Mouse (Mus musculus): ENCODE data around the gene Dicer1. TPM values are rescaled to one million over a fixed set of nuclear protein-coding genes. Genes with fewer than 3 reads are reported as not detected.

Dicer1 gene
- 10 to 100 TPM; 38.9 to 47.5 TPM for total RNA-seq (2021)

- DNase-seq (ENCODE audit: extremely low spot score in 1 of 2, low spot score in 1 of 2) = peak; percentile 99
These were observed at the start of gene Dicer1 for GRCm38 (mm10) chr12:104751814-104752765. TSS of gene Dicer1 (minus strand) at chr12:104751952.

- no peak for DNase-seq (ENCODE audit: extremely low spot score in 1 of 2, low spot score in 1 of 2)
These were observed 47.6 kb upstream of the Dicer1 start for GRCm38 (mm10) chr12:104799365-104799764.

- no peak for DNase-seq (ENCODE audit: extremely low spot score in 1 of 2, low spot score in 1 of 2)
These were observed 46.2 kb upstream of the Dicer1 start for GRCm38 (mm10) chr12:104797905-104798304.

- no peak for DNase-seq (ENCODE audit: extremely low spot score in 1 of 2, low spot score in 1 of 2)
These were observed 45.1 kb upstream of the Dicer1 start for GRCm38 (mm10) chr12:104796635-104797378.

- no peak for DNase-seq (ENCODE audit: extremely low spot score in 1 of 2, low spot score in 1 of 2)
These were observed 43.2 kb upstream of the Dicer1 start for GRCm38 (mm10) chr12:104794957-104795356.

- no peak for DNase-seq (ENCODE audit: extremely low spot score in 1 of 2, low spot score in 1 of 2)
These were observed 41.7 kb upstream of the Dicer1 start for GRCm38 (mm10) chr12:104793486-104793885.

- no peak for DNase-seq (ENCODE audit: extremely low spot score in 1 of 2, low spot score in 1 of 2)
These were observed 25.9 kb upstream of the Dicer1 start for GRCm38 (mm10) chr12:104777603-104778002.

- DNase-seq (ENCODE audit: extremely low spot score in 1 of 2, low spot score in 1 of 2) = no peak
These were observed 20.2 kb upstream of the Dicer1 start for GRCm38 (mm10) chr12:104771941-104772340.

GRCm38 (mm10) chr12:104769201-104769785 lies 17.5 kb upstream of the Dicer1 start:
- DNase-seq (ENCODE audit: extremely low spot score in 1 of 2, low spot score in 1 of 2) = no peak

- DNase-seq (ENCODE audit: extremely low spot score in 1 of 2, low spot score in 1 of 2) = no peak
These were observed 15.4 kb upstream of the Dicer1 start for GRCm38 (mm10) chr12:104767183-104767582.

- DNase-seq (ENCODE audit: extremely low spot score in 1 of 2, low spot score in 1 of 2) = no peak
These were observed 14.0 kb upstream of the Dicer1 start for GRCm38 (mm10) chr12:104765761-104766160.

GRCm38 (mm10) chr12:104765116-104765515 lies 13.4 kb upstream of the Dicer1 start:
- DNase-seq (ENCODE audit: extremely low spot score in 1 of 2, low spot score in 1 of 2) = no peak

GRCm38 (mm10) chr12:104763918-104764317 lies 12.2 kb upstream of the Dicer1 start:
- DNase-seq (ENCODE audit: extremely low spot score in 1 of 2, low spot score in 1 of 2) = no peak

GRCm38 (mm10) chr12:104761411-104761810 lies 9.7 kb upstream of the Dicer1 start:
- no peak for DNase-seq (ENCODE audit: extremely low spot score in 1 of 2, low spot score in 1 of 2)

- DNase-seq (ENCODE audit: extremely low spot score in 1 of 2, low spot score in 1 of 2) = no peak
These were observed 6.3 kb upstream of the Dicer1 start for GRCm38 (mm10) chr12:104758066-104758465.

- DNase-seq (ENCODE audit: extremely low spot score in 1 of 2, low spot score in 1 of 2) = no peak
These were observed 1.9 kb upstream of the Dicer1 start for GRCm38 (mm10) chr12:104753686-104754085.

- DNase-seq (ENCODE audit: extremely low spot score in 1 of 2, low spot score in 1 of 2) = peak; percentile 14 to 26
These were observed 380 bp downstream of the Dicer1 start for GRCm38 (mm10) chr12:104751331-104751813.

- no peak for DNase-seq (ENCODE audit: extremely low spot score in 1 of 2, low spot score in 1 of 2)
These were observed 2.8 kb downstream of the Dicer1 start for GRCm38 (mm10) chr12:104748946-104749345.

GRCm38 (mm10) chr12:104747252-104747651 lies 4.5 kb downstream of the Dicer1 start:
- DNase-seq (ENCODE audit: extremely low spot score in 1 of 2, low spot score in 1 of 2) = no peak

GRCm38 (mm10) chr12:104746601-104747000 lies 5.2 kb downstream of the Dicer1 start:
- DNase-seq (ENCODE audit: extremely low spot score in 1 of 2, low spot score in 1 of 2) = no peak

- no peak for DNase-seq (ENCODE audit: extremely low spot score in 1 of 2, low spot score in 1 of 2)
These were observed 8.1 kb downstream of the Dicer1 start for GRCm38 (mm10) chr12:104743687-104744086.
